In genomic region chr8:123717516-123718490, GRCm38 (mm10) we compare ENCODE assay signal across 9 mouse cellular contexts.
A peak's percentile ranks its signal among the peaks of the same experiment; 100 is the strongest.
DNase-seq lines count a peak whose midpoint lies in the region; ATAC-seq and TF ChIP-seq lines count a peak whose summit lies in the region.
"Had no signal": no experiment of that assay in that cellular context is flagged by ENCODE, and none has a peak within 500 bp of the region (broad histone marks: within the 10 kb centered on the region; RNA-seq: fewer than 3 reads in every experiment).

No protein-coding gene starts in this region.

- TF ChIP-seq CTCF in layer of hippocampus, adult 2 months (conservative IDR thresholded peaks at IDR 0.05), result no peak
- no peak for TF ChIP-seq CTCF in liver, embryonic 14.5 days (IDR thresholded peaks at IDR 0.05; ENCODE audit: low read depth)

- no peaks in the 10 kb centered on the region for H3K9me3 ChIP-seq in intestine, embryonic 14.5 days (ENCODE audit: control insufficient read depth, low read length)
- no peaks in the 10 kb centered on the region for H3K9me3 ChIP-seq in liver, embryonic 14.5 days (ENCODE audit: control insufficient read depth, low read length)
- H3K9me3 ChIP-seq: hindbrain, embryonic 15.5 days had no signal

- no peak for TF ChIP-seq EP300 in liver, embryonic 14.5 days (IDR thresholded peaks at IDR 0.05; ENCODE audit: low read depth)

- no peaks in the 10 kb centered on the region for H3K36me3 ChIP-seq in intestine, embryonic 14.5 days (ENCODE audit: control insufficient read depth, insufficient read depth, low read length)
- H3K36me3 ChIP-seq in liver, embryonic 14.5 days (replicated peaks; ENCODE audit: control insufficient read depth, insufficient read depth, low read depth), result no peaks in the 10 kb centered on the region
- H3K36me3 ChIP-seq: hindbrain, embryonic 15.5 days had no signal

- peaks cover 30% of the 10 kb centered on the region for H3K4me1 ChIP-seq in intestine, embryonic 14.5 days (replicated peaks; ENCODE audit: control insufficient read depth, insufficient read depth, low read length)
- peaks cover 10 to 47% of the 10 kb centered on the region in 2 experiments for H3K4me1 ChIP-seq in liver, embryonic 14.5 days (replicated peaks; ENCODE audit: control insufficient read depth in 2 of 2, insufficient read depth in 2 of 2, low read length in 1 of 2)

- 0 out of 2 replicates have a peak, but pooled peaks have one; percentile 7 for ATAC-seq in intestine, embryonic 14.5 days (replicated peaks; ENCODE audit: low FRiP score, low TSS enrichment, low read depth)
- ATAC-seq in liver, embryonic 14.5 days (ENCODE audit: insufficient read depth), result peak; percentile 70

- H3K4me3 ChIP-seq in layer of hippocampus, adult 2 months, result no peak overlapping the region
- no peak overlapping the region for H3K4me3 ChIP-seq in intestine, embryonic 14.5 days (ENCODE audit: low read depth, low read length)
- H3K4me3 ChIP-seq in liver, embryonic 14.5 days (ENCODE audit: insufficient read depth in 1 of 2, low read depth in 2 of 2, low read length in 2 of 2), result no peak overlapping the region
- H3K4me3 ChIP-seq: hindbrain, embryonic 15.5 days had no signal

- no peak for DNase-seq in layer of hippocampus, adult 2 months (ENCODE audit: low spot score in 2 of 2)
- no peak for DNase-seq in layer of hippocampus, postnatal 14 days (ENCODE audit: low spot score in 2 of 2)
- peak; percentile 66 for DNase-seq in brain, adult 2 months (ENCODE audit: low read depth, low spot score)
- no peak for DNase-seq in intestine, embryonic 14.5 days (ENCODE audit: low spot score)
- peak in 1 of 3 experiments; percentile 14 for DNase-seq in liver, embryonic 14.5 days (ENCODE audit: low read depth in 3 of 3, low spot score in 3 of 3)
- no peak for DNase-seq in spleen, postnatal 14 days (ENCODE audit: low spot score in 2 of 2)
- DNase-seq in cerebellum, adult 11 months, result no peak
- no peak for DNase-seq in right cerebral cortex, adult 2 months (ENCODE audit: low spot score in 2 of 2)

- H3K4me2 ChIP-seq in intestine, embryonic 14.5 days (ENCODE audit: low read length), result no peak overlapping the region
- H3K4me2 ChIP-seq in liver, embryonic 14.5 days (ENCODE audit: low read depth), result no peak overlapping the region
- H3K4me2 ChIP-seq: hindbrain, embryonic 15.5 days had no signal

- H3K27ac ChIP-seq in layer of hippocampus, adult 2 months, result peak overlapping the region; percentile 32; the same call in 1 of the 2 replicates
- 0 out of 2 replicates have a peak overlapping the region, but pooled peaks have one; percentile 14 for H3K27ac ChIP-seq in intestine, embryonic 14.5 days (ENCODE audit: low read depth)
- no peak overlapping the region for H3K27ac ChIP-seq in liver, embryonic 14.5 days
- H3K27ac ChIP-seq: hindbrain, embryonic 15.5 days had no signal

- no peak overlapping the region for H3K9ac ChIP-seq in intestine, embryonic 14.5 days (ENCODE audit: low read length)
- no peak overlapping the region for H3K9ac ChIP-seq in liver, embryonic 14.5 days (replicated peaks)
- H3K9ac ChIP-seq: hindbrain, embryonic 15.5 days had no signal

- H3K27me3 ChIP-seq in intestine, embryonic 14.5 days (replicated peaks; ENCODE audit: control insufficient read depth, insufficient read depth, low read length), result no peaks in the 10 kb centered on the region
- H3K27me3 ChIP-seq in liver, embryonic 14.5 days (ENCODE audit: control insufficient read depth, insufficient read depth, low read length), result no peaks in the 10 kb centered on the region
- H3K27me3 ChIP-seq: hindbrain, embryonic 15.5 days had no signal

- WGBS in intestine, embryonic 14.5 days, result 75% methylated on average over 15 of the region's 15 CpGs
- WGBS in liver, embryonic 14.5 days (ENCODE audit: insufficient replicate concordance), result 69% methylated on average over 15 of the region's 15 CpGs
